15 mouse cellular contexts compared by ENCODE assay signal in genomic region chr4:143147666-143148065, GRCm38 (mm10).
"Had no signal": no experiment of that assay in that cellular context is flagged by ENCODE, and none has a peak within 500 bp of the region (broad histone marks: within the 10 kb centered on the region; RNA-seq: fewer than 3 reads in every experiment).

No protein-coding gene starts in this region.

- H3K4me3 ChIP-seq: kidney, embryonic 15.5 days; limb, embryonic 12.5 days; limb, embryonic 15.5 days; midbrain, embryonic 13.5 days had no signal

- DNase-seq: kidney, postnatal 10 days; kidney, postnatal 36 days; left cerebral cortex, postnatal 4 days; liver, postnatal 0 days; lung, embryonic 14.5 days; thymus, adult 2 months; thymus, postnatal 14 days; thymus, postnatal 4 days had no signal

- H3K27ac ChIP-seq: kidney, embryonic 15.5 days; limb, embryonic 12.5 days; limb, embryonic 15.5 days; liver, embryonic 14.5 days; macrophage; midbrain, embryonic 13.5 days; stomach, postnatal 0 days had no signal
